Comparison of ENCODE assay signal across 8 mouse cellular contexts in the genomic region with DNA sequence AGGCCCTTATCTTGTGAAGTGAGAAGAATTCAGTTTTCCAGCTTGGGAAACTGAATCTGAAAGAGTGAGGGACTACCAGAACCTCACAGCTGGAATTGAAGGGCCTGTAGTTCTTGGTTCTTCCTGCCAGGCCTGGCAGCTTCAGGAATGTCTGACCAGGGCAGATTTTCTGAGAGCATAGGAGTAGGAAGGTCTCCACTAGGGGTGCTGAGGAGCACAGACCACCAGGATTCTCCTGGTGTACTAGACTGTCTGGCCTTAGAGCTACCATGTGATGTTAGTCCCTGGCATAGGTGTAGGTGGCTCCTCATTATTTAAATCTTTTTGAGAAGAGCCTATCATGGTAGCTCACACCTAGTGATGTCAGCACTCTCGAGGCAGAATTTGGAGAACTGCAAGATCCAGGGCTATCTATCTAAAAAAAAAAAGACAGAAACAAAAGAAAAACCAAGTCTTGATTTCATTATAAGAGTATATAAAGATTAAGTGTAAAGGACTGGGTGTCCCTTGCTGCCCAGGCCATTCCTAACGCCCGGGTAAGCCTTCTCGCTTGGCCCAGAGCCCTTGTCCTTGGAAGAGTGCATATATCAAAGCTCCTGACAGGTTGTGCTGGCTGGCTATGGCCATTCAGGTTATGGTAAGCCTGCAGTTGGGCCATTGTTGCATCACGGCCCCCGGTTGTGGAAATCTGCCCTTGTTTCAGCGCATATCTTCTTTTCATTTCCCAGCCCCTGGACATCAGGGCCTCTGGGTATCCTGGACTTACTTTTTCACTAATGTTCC. TPM values are rescaled to one million over a fixed set of nuclear protein-coding genes. Genes with fewer than 3 reads are reported as not detected.
DNase-seq lines count a peak whose midpoint lies in the region; ATAC-seq and TF ChIP-seq lines count a peak whose summit lies in the region.

No protein-coding gene starts in this region.

- 76% methylated on average over 7 of the region's 7 CpGs for WGBS in intestine, postnatal 0 days
- 77% methylated on average over 7 of the region's 7 CpGs for WGBS in intestine, embryonic 15.5 days
- 77% methylated on average over 7 of the region's 7 CpGs for WGBS in neural tube, embryonic 13.5 days

- no peaks in the 10 kb centered on the region for H3K9me3 ChIP-seq in intestine, postnatal 0 days (ENCODE audit: control insufficient read depth)
- H3K9me3 ChIP-seq in intestine, embryonic 15.5 days = no peaks in the 10 kb centered on the region
- no peaks in the 10 kb centered on the region for H3K9me3 ChIP-seq in ES-Bruce4 (replicated peaks; ENCODE audit: control insufficient read depth, insufficient read depth, low read length, poor library complexity, severe bottlenecking)
- no peaks in the 10 kb centered on the region for H3K9me3 ChIP-seq in neural tube, embryonic 13.5 days

- H3K36me3 ChIP-seq in intestine, postnatal 0 days (ENCODE audit: control insufficient read depth, insufficient read depth) = peaks cover 32% of the 10 kb centered on the region
- peaks cover 11% of the 10 kb centered on the region for H3K36me3 ChIP-seq in intestine, embryonic 15.5 days
- peaks cover 3% of the 10 kb centered on the region for H3K36me3 ChIP-seq in ES-Bruce4 (ENCODE audit: control insufficient read depth, insufficient read depth, low read length, poor library complexity, severe bottlenecking)
- H3K36me3 ChIP-seq in neural tube, embryonic 13.5 days = peaks cover 47% of the 10 kb centered on the region

- no peak overlapping the region for H3K4me3 ChIP-seq in intestine, postnatal 0 days (ENCODE audit: low read depth, low read length)
- no peak overlapping the region for H3K4me3 ChIP-seq in intestine, embryonic 15.5 days (replicated peaks)
- H3K4me3 ChIP-seq in ES-Bruce4 (ENCODE audit: low read depth, low read length) = no peak overlapping the region
- H3K4me3 ChIP-seq in neural tube, embryonic 13.5 days = no peak overlapping the region

- no peak overlapping the region for H3K4me2 ChIP-seq in intestine, postnatal 0 days (replicated peaks; ENCODE audit: low read depth)
- no peak overlapping the region for H3K4me2 ChIP-seq in intestine, embryonic 15.5 days (replicated peaks)
- H3K4me2 ChIP-seq in neural tube, embryonic 13.5 days = no peak overlapping the region

- TF ChIP-seq EP300 in ES-Bruce4 (IDR thresholded peaks at IDR 0.05; ENCODE audit: insufficient read depth, low read depth, low read length) = no peak

- ATAC-seq in intestine, postnatal 0 days = no peak
- no peak for ATAC-seq in intestine, embryonic 15.5 days
- no peak for ATAC-seq in neural tube, embryonic 13.5 days (ENCODE audit: low read depth)
- no peak for ATAC-seq in monocyte, adult 5-6 weeks (replicated peaks; ENCODE audit: insufficient number of reproducible peaks, low FRiP score, low TSS enrichment, poor library complexity, severe bottlenecking)

- no peak overlapping the region for H3K27ac ChIP-seq in intestine, postnatal 0 days (ENCODE audit: low read depth, low read length)
- H3K27ac ChIP-seq in intestine, embryonic 15.5 days = no peak overlapping the region
- no peak overlapping the region for H3K27ac ChIP-seq in ES-Bruce4 (ENCODE audit: insufficient read depth, low read length)
- peak overlapping the region; percentile 33; the same call in 1 of the 2 replicates for H3K27ac ChIP-seq in neural tube, embryonic 13.5 days (replicated peaks)

- no peak for TF ChIP-seq POLR2A in ES-Bruce4 (IDR thresholded peaks at IDR 0.05; ENCODE audit: insufficient read depth, low read length)

- peak; percentile 72 for TF ChIP-seq CTCF in intestine, postnatal 0 days (IDR thresholded peaks at IDR 0.05; ENCODE audit: low read depth)
- TF ChIP-seq CTCF in ES-Bruce4 (IDR thresholded peaks at IDR 0.05; ENCODE audit: low read depth, low read length) = peak; percentile 32

- no peaks in the 10 kb centered on the region for H3K27me3 ChIP-seq in intestine, postnatal 0 days (replicated peaks; ENCODE audit: control insufficient read depth, insufficient read depth, low read length)
- H3K27me3 ChIP-seq in intestine, embryonic 15.5 days (replicated peaks) = no peaks in the 10 kb centered on the region
- no peaks in the 10 kb centered on the region for H3K27me3 ChIP-seq in ES-Bruce4 (ENCODE audit: control insufficient read depth, insufficient read depth, low read length, poor library complexity, severe bottlenecking)
- H3K27me3 ChIP-seq in neural tube, embryonic 13.5 days = no peaks in the 10 kb centered on the region

- intact Hi-C loops in left cerebral cortex, postnatal 4 days (cut with DNase I) = no loop called here

- H3K4me1 ChIP-seq in intestine, postnatal 0 days (replicated peaks; ENCODE audit: control insufficient read depth, insufficient read depth, low read length) = no peaks in the 10 kb centered on the region
- H3K4me1 ChIP-seq in intestine, embryonic 15.5 days (replicated peaks) = peaks cover 26% of the 10 kb centered on the region
- H3K4me1 ChIP-seq in ES-Bruce4 (ENCODE audit: control insufficient read depth, insufficient read depth, low read length) = peaks cover 4% of the 10 kb centered on the region
- H3K4me1 ChIP-seq in neural tube, embryonic 13.5 days (replicated peaks) = peaks cover 60% of the 10 kb centered on the region

- no peak overlapping the region for H3K9ac ChIP-seq in intestine, postnatal 0 days (ENCODE audit: low read depth, low read length)
- H3K9ac ChIP-seq in intestine, embryonic 15.5 days = no peak overlapping the region
- H3K9ac ChIP-seq in ES-Bruce4 (ENCODE audit: low read depth, poor library complexity, severe bottlenecking) = no peak overlapping the region
- no peak overlapping the region for H3K9ac ChIP-seq in neural tube, embryonic 13.5 days

- DNase-seq in cerebellum, adult 9-10 months = peak; percentile 65
- DNase-seq in heart, adult 8-10 months (ENCODE audit: low spot score) = peak; percentile 75
- DNase-seq in left cerebral cortex, postnatal 4 days = peak; percentile 78

RNA-seq across cellular contexts. Expression of a gene that starts 13.1 kb away (rescaled TPM):
- polyA plus RNA-seq in intestine, postnatal 0 days (2015; fragmentation: Nextera tagmentation; extraction: Ambion mirVana) = 10.9 and 13.3 TPM in 2 replicates
- polyA plus RNA-seq in intestine, embryonic 15.5 days (2015; fragmentation: Nextera tagmentation; extraction: Ambion mirVana) = 29.6 and 29.7 TPM in 2 replicates
- polyA plus RNA-seq in ES-Bruce4 (2011; ENCODE audit: insufficient read depth, insufficient read length, low read depth, missing spikeins) = 76.8 and 82.1 TPM in 2 replicates
- total RNA-seq in heart, adult 8-10 months (2022) = 10 to 100 TPM; 44.8 to 66.1 (median 52.9) TPM
- total RNA-seq in left cerebral cortex, postnatal 4 days (2021) = 100 to 1,000 TPM; 176 to 190 TPM
- 67.5 and 68.0 TPM in 2 replicates for polyA plus RNA-seq in neural tube, embryonic 13.5 days (2015; fragmentation: Nextera tagmentation; extraction: Ambion mirVana)
- 7.9 to 14.9 TPM (median 14.5 TPM) in 3 replicates for total RNA-seq in monocyte, adult 5-6 weeks (2017)
